Mouse (Mus musculus): ENCODE measurements around the gene Stk11. TPM values are rescaled to one million over a fixed set of nuclear protein-coding genes. Genes with fewer than 3 reads are reported as not detected.

Stk11 gene
- total and polyA plus RNA-seq, 3 experiments, result 154 to 172 (median 170) TPM

GRCm38 (mm10) chr10:80136179-80136951 lies 20.8 kb downstream of the Stk11 start:
- Histone ChIP-seq H3K36me3 (replicated peaks) (peaks cover 64% of the 10 kb centered on the region), H3K27me3 (ENCODE audit: insufficient read depth, low read length) (no peaks in the 10 kb centered on the region; the same call in 1 of the 2 replicates), H3K4me3 (ENCODE audit: low read depth, low read length) (no peak overlapping the region), H3K9me3 (replicated peaks) (peaks cover 2% of the 10 kb centered on the region; the same call in 1 of the 2 replicates), H3K4me1 (ENCODE audit: insufficient read depth, low read depth, low read length) (peaks cover 74% of the 10 kb centered on the region)
- no peak for DNase-seq (ENCODE audit: low spot score)
- ATAC-seq (ENCODE audit: extremely low read depth, insufficient number of reproducible peaks, low FRiP score, poor library complexity, severe bottlenecking), result no peak
- TF ChIP-seq TAL1 (conservative IDR thresholded peaks at IDR 0.05; ENCODE audit: low read depth, low read length) (no peak), CTCF (IDR thresholded peaks at IDR 0.05; ENCODE audit: low read depth, low read length) (no peak), GATA2 (IDR thresholded peaks at IDR 0.05; ENCODE audit: borderline replicate concordance, low read depth, low read length) (no peak), POLR2AphosphoS5 (IDR thresholded peaks at IDR 0.05; ENCODE audit: insufficient replicate concordance, low read depth, low read length) (no peak), GATA1 (IDR thresholded peaks at IDR 0.05; ENCODE audit: borderline replicate concordance, low read length) (no peak)

- ATAC-seq (ENCODE audit: extremely low read depth, insufficient number of reproducible peaks, low FRiP score, poor library complexity, severe bottlenecking) (no peak), DNase-seq (ENCODE audit: low spot score) (no peak)
- no peak for TF ChIP-seq GATA1 (IDR thresholded peaks at IDR 0.05; ENCODE audit: borderline replicate concordance, low read length)
- no peak for TF ChIP-seq TAL1 (conservative IDR thresholded peaks at IDR 0.05; ENCODE audit: low read depth, low read length)
- no peak for TF ChIP-seq CTCF (IDR thresholded peaks at IDR 0.05; ENCODE audit: low read depth, low read length)
- TF ChIP-seq POLR2AphosphoS5 (IDR thresholded peaks at IDR 0.05; ENCODE audit: insufficient replicate concordance, low read depth, low read length), result no peak
- no peak for TF ChIP-seq GATA2 (IDR thresholded peaks at IDR 0.05; ENCODE audit: borderline replicate concordance, low read depth, low read length)
- H3K9me3 ChIP-seq (replicated peaks), result no peaks in the 10 kb centered on the region
- no peaks in the 10 kb centered on the region; the same call in 1 of the 2 replicates for H3K27me3 ChIP-seq (ENCODE audit: insufficient read depth, low read length)
- H3K4me3 ChIP-seq (ENCODE audit: low read depth, low read length), result peak overlapping the region; percentile 46; the same call in 1 of the 2 replicates
- peaks cover 73% of the 10 kb centered on the region for H3K4me1 ChIP-seq (ENCODE audit: insufficient read depth, low read depth, low read length)
- H3K36me3 ChIP-seq (replicated peaks), result peaks cover 56% of the 10 kb centered on the region
Observed at GRCm38 (mm10) chr10:80136952-80137625, 21.5 kb downstream of the Stk11 start.

- peaks cover 75% of the 10 kb centered on the region for H3K4me1 ChIP-seq (ENCODE audit: insufficient read depth, low read depth, low read length)
- DNase-seq (ENCODE audit: low spot score), result no peak
- TF ChIP-seq POLR2AphosphoS5 (IDR thresholded peaks at IDR 0.05; ENCODE audit: insufficient replicate concordance, low read depth, low read length) (no peak), TAL1 (conservative IDR thresholded peaks at IDR 0.05; ENCODE audit: low read depth, low read length) (no peak), GATA2 (IDR thresholded peaks at IDR 0.05; ENCODE audit: borderline replicate concordance, low read depth, low read length) (no peak), CTCF (IDR thresholded peaks at IDR 0.05; ENCODE audit: low read depth, low read length) (no peak), GATA1 (IDR thresholded peaks at IDR 0.05; ENCODE audit: borderline replicate concordance, low read length) (no peak)
- no peak for ATAC-seq (ENCODE audit: extremely low read depth, insufficient number of reproducible peaks, low FRiP score, poor library complexity, severe bottlenecking)
- H3K4me3 ChIP-seq (ENCODE audit: low read depth, low read length), result peak overlapping the region; percentile 89
- no peaks in the 10 kb centered on the region for H3K27me3 ChIP-seq (ENCODE audit: insufficient read depth, low read length)
- H3K9me3 ChIP-seq (replicated peaks), result no peaks in the 10 kb centered on the region
- H3K36me3 ChIP-seq (replicated peaks), result peaks cover 51% of the 10 kb centered on the region
Observed at GRCm38 (mm10) chr10:80137626-80138552, 22.3 kb downstream of the Stk11 start.

GRCm38 (mm10) chr10:80138553-80139438 lies 23.2 kb downstream of the Stk11 start, which contains the start of gene Atp5d:
Gene Atp5d, plus strand, starts transcription at chr10:80138632.
- Histone ChIP-seq H3K36me3 (replicated peaks) (peaks cover 50% of the 10 kb centered on the region), H3K9me3 (replicated peaks) (no peaks in the 10 kb centered on the region), H3K4me3 (ENCODE audit: low read depth, low read length) (peak within 1 kb of the TSS; percentile 89), H3K4me1 (ENCODE audit: insufficient read depth, low read depth, low read length) (peaks cover 76% of the 10 kb centered on the region), H3K27me3 (ENCODE audit: insufficient read depth, low read length) (no peaks in the 10 kb centered on the region)
- DNase-seq (ENCODE audit: low spot score), result peak; percentile 72
- no peak for ATAC-seq (ENCODE audit: extremely low read depth, insufficient number of reproducible peaks, low FRiP score, poor library complexity, severe bottlenecking)
- TF ChIP-seq POLR2AphosphoS5 (IDR thresholded peaks at IDR 0.05; ENCODE audit: insufficient replicate concordance, low read depth, low read length) (no peak), CTCF (IDR thresholded peaks at IDR 0.05; ENCODE audit: low read depth, low read length) (no peak), GATA1 (IDR thresholded peaks at IDR 0.05; ENCODE audit: borderline replicate concordance, low read length) (no peak), GATA2 (IDR thresholded peaks at IDR 0.05; ENCODE audit: borderline replicate concordance, low read depth, low read length) (no peak), TAL1 (conservative IDR thresholded peaks at IDR 0.05; ENCODE audit: low read depth, low read length) (no peak)

- no peaks in the 10 kb centered on the region for H3K27me3 ChIP-seq (ENCODE audit: insufficient read depth, low read length)
- TF ChIP-seq GATA1 (IDR thresholded peaks at IDR 0.05; ENCODE audit: borderline replicate concordance, low read length), result no peak
- TF ChIP-seq POLR2AphosphoS5 (IDR thresholded peaks at IDR 0.05; ENCODE audit: insufficient replicate concordance, low read depth, low read length), result no peak
- no peak for TF ChIP-seq TAL1 (conservative IDR thresholded peaks at IDR 0.05; ENCODE audit: low read depth, low read length)
- no peak for TF ChIP-seq CTCF (IDR thresholded peaks at IDR 0.05; ENCODE audit: low read depth, low read length)
- TF ChIP-seq GATA2 (IDR thresholded peaks at IDR 0.05; ENCODE audit: borderline replicate concordance, low read depth, low read length), result no peak
- DNase-seq (ENCODE audit: low spot score) (no peak), ATAC-seq (ENCODE audit: extremely low read depth, insufficient number of reproducible peaks, low FRiP score, poor library complexity, severe bottlenecking) (no peak)
- peak overlapping the region; percentile 89 for H3K4me3 ChIP-seq (ENCODE audit: low read depth, low read length)
- H3K4me1 ChIP-seq (ENCODE audit: insufficient read depth, low read depth, low read length), result peaks cover 82% of the 10 kb centered on the region
- peaks cover 50% of the 10 kb centered on the region for H3K36me3 ChIP-seq (replicated peaks)
- no peaks in the 10 kb centered on the region for H3K9me3 ChIP-seq (replicated peaks)
Observed at GRCm38 (mm10) chr10:80139439-80139775, 23.8 kb downstream of the Stk11 start.
